ENCODE assay signal across 8 mouse cellular contexts in genomic region chr9:15301399-15301798, GRCm38 (mm10). TPM values are rescaled to one million over a fixed set of nuclear protein-coding genes. Genes with fewer than 3 reads are reported as not detected.
DNase-seq lines count a peak whose midpoint lies in the region; ATAC-seq and TF ChIP-seq lines count a peak whose summit lies in the region.

No protein-coding gene starts in this region.

- 35% methylated on average over 6 of the region's 6 CpGs for WGBS in limb, embryonic 10.5 days

- H3K36me3 ChIP-seq in limb, embryonic 10.5 days: no peaks in the 10 kb centered on the region
- peaks cover 45% of the 10 kb centered on the region for H3K36me3 ChIP-seq in megakaryocyte, embryonic 14.5 days (replicated peaks; ENCODE audit: low read length)

- TF ChIP-seq CTCF in gastrocnemius, adult 2 months (IDR thresholded peaks at IDR 0.05): no peak

- H3K4me3 ChIP-seq in gastrocnemius, adult 2 months: peak overlapping the region; percentile 26
- 0 out of 2 replicates have a peak overlapping the region, but pooled peaks have one; percentile 3 for H3K4me3 ChIP-seq in limb, embryonic 10.5 days
- H3K4me3 ChIP-seq in megakaryocyte, embryonic 14.5 days (replicated peaks): peak overlapping the region; percentile 71

- peak; percentile 48 for ATAC-seq in common myeloid progenitor, adult 5-6 weeks (replicated peaks; ENCODE audit: low read depth, poor library complexity, severe bottlenecking)

- peaks cover 10% of the 10 kb centered on the region for H3K4me1 ChIP-seq in limb, embryonic 10.5 days
- H3K4me1 ChIP-seq in megakaryocyte, embryonic 14.5 days: peaks cover 61% of the 10 kb centered on the region

- no peaks in the 10 kb centered on the region for H3K27me3 ChIP-seq in limb, embryonic 10.5 days (ENCODE audit: low read depth, poor library complexity, severe bottlenecking)
- H3K27me3 ChIP-seq in megakaryocyte, embryonic 14.5 days (replicated peaks): no peaks in the 10 kb centered on the region

- H3K9me3 ChIP-seq in limb, embryonic 10.5 days (replicated peaks): no peaks in the 10 kb centered on the region
- H3K9me3 ChIP-seq in megakaryocyte, embryonic 14.5 days: no peaks in the 10 kb centered on the region

- DNase-seq in gastrocnemius, adult 2 months: peak; percentile 55
- DNase-seq in gastrocnemius, postnatal 4 days (ENCODE audit: low spot score in 2 of 2): no peak
- peak; percentile 6 to 14 for DNase-seq in heart, postnatal 14 days
- DNase-seq in limb, embryonic 10.5 days (ENCODE audit: low spot score): peak; percentile 45
- no peak for DNase-seq in thymus, postnatal 4 days
- DNase-seq in neural tube, embryonic 10.5 days (ENCODE audit: extremely low spot score, low spot score): no peak

- intact Hi-C loops in gastrocnemius, adult 2 months (cut with DNase I): no loop called here
- intact Hi-C loops in heart, postnatal 14 days (cut with DNase I): no loop called here

- peak overlapping the region; percentile 78 for H3K27ac ChIP-seq in gastrocnemius, adult 2 months
- peak overlapping the region; percentile 53 for H3K27ac ChIP-seq in limb, embryonic 10.5 days

RNA-seq across cellular contexts. Expression of gene Taf1d, which starts 4.6 kb away (rescaled TPM):
- total RNA-seq in gastrocnemius, adult 2 months (2021): 100 to 1,000 TPM; 101 to 103 TPM
- total RNA-seq in gastrocnemius, postnatal 4 days (2021): 10 to 100 TPM; 66.9 to 89.1 TPM
- 1,699 and 1,798 TPM in 2 replicates for total RNA-seq in common myeloid progenitor, adult 5-6 weeks (2017)
- total RNA-seq in heart, postnatal 14 days (2021): 10 to 100 TPM; 30.0 to 41.7 TPM
- polyA plus RNA-seq in limb, embryonic 10.5 days (2016; fragmentation: Nextera tagmentation; extraction: Ambion mirVana): 90.8 and 101 TPM in 2 replicates
- 18.8 and 30.9 TPM in 2 replicates for polyA plus RNA-seq in megakaryocyte, embryonic 14.5 days (2012; ENCODE audit: insufficient read depth, low replicate concordance)

RNA-seq across cellular contexts. Expression of gene 4931406C07Rik, which starts 4.8 kb away (rescaled TPM):
- 1 to 10 TPM; 3.4 to 3.6 TPM for total RNA-seq in gastrocnemius, adult 2 months (2021)
- total RNA-seq in gastrocnemius, postnatal 4 days (2021): 10 to 100 TPM; 19.5 to 20.6 TPM
- total RNA-seq in common myeloid progenitor, adult 5-6 weeks (2017): 14.8 and 18.2 TPM in 2 replicates
- 10 to 100 TPM in 1 of 2 experiments, 1 to 10 TPM in 1; 7.0 to 10.7 TPM for total RNA-seq in heart, postnatal 14 days (2021)
- 4.9 and 7.1 TPM in 2 replicates for polyA plus RNA-seq in limb, embryonic 10.5 days (2016; fragmentation: Nextera tagmentation; extraction: Ambion mirVana)
- polyA plus RNA-seq in megakaryocyte, embryonic 14.5 days (2012; ENCODE audit: insufficient read depth, low replicate concordance): 1.9 and 5.2 TPM in 2 replicates

RNA-seq across cellular contexts. Expression of gene Med17, which starts 21.7 kb away (rescaled TPM):
- 10 to 100 TPM in 1 of 2 experiments, 1 to 10 TPM in 1; 6.5 to 11.7 TPM for total RNA-seq in gastrocnemius, adult 2 months (2021)
- 10 to 100 TPM; 19.8 to 26.0 TPM for total RNA-seq in gastrocnemius, postnatal 4 days (2021)
- 34.3 and 35.0 TPM in 2 replicates for total RNA-seq in common myeloid progenitor, adult 5-6 weeks (2017)
- total RNA-seq in heart, postnatal 14 days (2021): 10 to 100 TPM; 16.4 to 17.5 TPM
- 38.5 and 40.5 TPM in 2 replicates for polyA plus RNA-seq in limb, embryonic 10.5 days (2016; fragmentation: Nextera tagmentation; extraction: Ambion mirVana)
- polyA plus RNA-seq in megakaryocyte, embryonic 14.5 days (2012; ENCODE audit: insufficient read depth, low replicate concordance): 1.0 and 7.6 TPM in 2 replicates

RNA-seq across cellular contexts. Expression of gene Cep295, which starts 56.2 kb away (rescaled TPM):
- 1 to 10 TPM; 5.1 to 5.9 TPM for total RNA-seq in gastrocnemius, adult 2 months (2021)
- total RNA-seq in gastrocnemius, postnatal 4 days (2021): 10 to 100 TPM; 13.2 to 18.0 TPM
- total RNA-seq in common myeloid progenitor, adult 5-6 weeks (2017): 69.3 and 81.1 TPM in 2 replicates
- total RNA-seq in heart, postnatal 14 days (2021): 10 to 100 TPM in 1 of 2 experiments, 1 to 10 TPM in 1; 8.1 to 10.5 TPM
- polyA plus RNA-seq in limb, embryonic 10.5 days (2016; fragmentation: Nextera tagmentation; extraction: Ambion mirVana): 22.3 and 23.6 TPM in 2 replicates
- 1.3 TPM in 1 of 2 replicates, not detected in the other for polyA plus RNA-seq in megakaryocyte, embryonic 14.5 days (2012; ENCODE audit: insufficient read depth, low replicate concordance)

Comparison
In these comparisons a context has a peak if more than half of its experiments do, and no peak if none do; other contexts are left out.
1. DNase-seq: peak in gastrocnemius, adult 2 months (single experiment), heart, postnatal 14 days (2 of 2) and limb, embryonic 10.5 days (single experiment); none in gastrocnemius, postnatal 4 days (0 of 2), thymus, postnatal 4 days (single experiment) and neural tube, embryonic 10.5 days (single experiment).
2. H3K4me3 ChIP-seq: peak in every context shown above with its lines; median percentile 71 in megakaryocyte, embryonic 14.5 days; 26 in gastrocnemius, adult 2 months; 3 in limb, embryonic 10.5 days.
3. RNA of gene Taf1d, which starts 4.6 kb away (total RNA-seq): 1,699 to 1,798 TPM in common myeloid progenitor, adult 5-6 weeks; 101 to 103 TPM in gastrocnemius, adult 2 months, 66.9 to 89.1 TPM in gastrocnemius, postnatal 4 days and 30.0 to 41.7 TPM in heart, postnatal 14 days; every median in the first group is over 10 times any median in the second.